8 mouse cellular contexts compared by ENCODE assay signal in the genomic region with DNA sequence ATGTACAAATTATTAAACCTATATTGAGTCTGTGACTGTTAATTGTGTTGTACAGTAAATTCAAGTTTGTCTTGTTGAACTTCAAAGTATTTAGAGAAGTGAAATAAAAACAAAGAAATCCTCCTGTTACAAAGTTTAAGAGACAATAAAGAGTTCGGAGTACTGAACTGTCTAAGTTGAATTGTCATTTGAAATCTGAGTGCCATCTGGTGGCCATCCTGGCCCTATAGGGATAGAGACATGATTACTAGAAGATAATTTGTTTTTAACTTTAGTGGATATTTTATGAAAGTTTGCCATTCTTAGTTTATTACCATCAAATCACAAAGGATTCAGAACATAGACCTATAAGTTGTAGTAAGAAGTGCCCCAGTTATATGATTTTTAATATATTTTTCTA.
DNase-seq lines count a peak whose midpoint lies in the region; TF ChIP-seq lines count a peak whose summit lies in the region.
"Had no signal": no experiment of that assay in that cellular context is flagged by ENCODE, and none has a peak within 500 bp of the region (broad histone marks: within the 10 kb centered on the region; RNA-seq: fewer than 3 reads in every experiment).

No protein-coding gene starts in this region.

- no peaks in the 10 kb centered on the region for H3K27me3 ChIP-seq in heart, adult 2 months (ENCODE audit: control insufficient read depth, insufficient read depth, low read length)
- H3K27me3 ChIP-seq: midbrain, embryonic 12.5 days had no signal

- H3K36me3 ChIP-seq in heart, adult 2 months (ENCODE audit: control insufficient read depth, insufficient read depth, low read length), result no peaks in the 10 kb centered on the region
- H3K36me3 ChIP-seq: midbrain, embryonic 12.5 days had no signal

- no peaks in the 10 kb centered on the region for H3K79me2 ChIP-seq in heart, adult 2 months (replicated peaks; ENCODE audit: control insufficient read depth, insufficient read depth, low read length)

- no peak for DNase-seq in heart, adult 2 months
- no peak for DNase-seq in heart, postnatal 36 days
- peak; percentile 3 for DNase-seq in ovary, postnatal 14 days (ENCODE audit: low spot score)
- DNase-seq in ovary, postnatal 10 days (ENCODE audit: low spot score), result no peak
- DNase-seq in layer of hippocampus, adult 9-10 months (ENCODE audit: low spot score), result peak; percentile 9
- DNase-seq in urinary bladder, postnatal 4 days (ENCODE audit: low spot score in 2 of 2), result no peak
- no peak for DNase-seq in lung, adult 2 months

- no peak for TF ChIP-seq EP300 in heart, adult 2 months (IDR thresholded peaks at IDR 0.05; ENCODE audit: insufficient read depth, low read depth, low read length)

- H3K4me1 ChIP-seq in heart, adult 2 months (ENCODE audit: control insufficient read depth, insufficient read depth, low read length), result no peaks in the 10 kb centered on the region
- H3K4me1 ChIP-seq in lung, adult 2 months (ENCODE audit: control insufficient read depth, insufficient read depth, low read length), result no peaks in the 10 kb centered on the region
- H3K4me1 ChIP-seq: midbrain, embryonic 12.5 days had no signal

- peak; percentile 33 for TF ChIP-seq CTCF in heart, adult 2 months (IDR thresholded peaks at IDR 0.05)
- no peak for TF ChIP-seq CTCF in lung, adult 2 months (IDR thresholded peaks at IDR 0.05; ENCODE audit: insufficient read depth, low read length)

- H3K27ac ChIP-seq in heart, adult 2 months, result no peak overlapping the region
- H3K27ac ChIP-seq: midbrain, embryonic 12.5 days had no signal

- no peak overlapping the region for H3K4me3 ChIP-seq in heart, adult 2 months
- H3K4me3 ChIP-seq in lung, adult 2 months (replicated peaks; ENCODE audit: extremely low read depth, low read depth, low read length), result no peak overlapping the region
- H3K4me3 ChIP-seq: midbrain, embryonic 12.5 days had no signal

- 38% methylated on average over 1 of the region's 1 CpGs for WGBS in heart, adult 2 months
- 30% methylated on average over 1 of the region's 1 CpGs for WGBS in lung, adult 2 months

- H3K9ac ChIP-seq in heart, adult 2 months (ENCODE audit: low read depth, low read length), result no peak overlapping the region
- H3K9ac ChIP-seq: midbrain, embryonic 12.5 days had no signal

- intact Hi-C loops in heart, adult 2 months (cut with DNase I), result no loop called here
- intact Hi-C loops in heart, postnatal 36 days (cut with DNase I), result no loop called here

- no peak for TF ChIP-seq POLR2A in heart, adult 2 months (IDR thresholded peaks at IDR 0.05; ENCODE audit: insufficient read depth, low read depth, low read length)
- TF ChIP-seq POLR2A in lung, adult 2 months (IDR thresholded peaks at IDR 0.05; ENCODE audit: borderline replicate concordance, extremely low read depth, low read depth, low read length), result no peak

Comparison
In these comparisons a context has a peak if more than half of its experiments do, and no peak if none do; other contexts are left out.
1. DNase-seq: peak in ovary, postnatal 14 days (single experiment) and layer of hippocampus, adult 9-10 months (single experiment); none in heart, adult 2 months (0 of 2), heart, postnatal 36 days (0 of 2), ovary, postnatal 10 days (single experiment), urinary bladder, postnatal 4 days (0 of 2) and lung, adult 2 months (single experiment).